Mouse (Mus musculus): Measurements from ENCODE around the gene Cyp1a1. TPM values are rescaled to one million over a fixed set of nuclear protein-coding genes. Genes with fewer than 3 reads are reported as not detected.

Cyp1a1 gene
- polyA plus RNA-seq, 1 experiment: 0.97 TPM

DNA sequence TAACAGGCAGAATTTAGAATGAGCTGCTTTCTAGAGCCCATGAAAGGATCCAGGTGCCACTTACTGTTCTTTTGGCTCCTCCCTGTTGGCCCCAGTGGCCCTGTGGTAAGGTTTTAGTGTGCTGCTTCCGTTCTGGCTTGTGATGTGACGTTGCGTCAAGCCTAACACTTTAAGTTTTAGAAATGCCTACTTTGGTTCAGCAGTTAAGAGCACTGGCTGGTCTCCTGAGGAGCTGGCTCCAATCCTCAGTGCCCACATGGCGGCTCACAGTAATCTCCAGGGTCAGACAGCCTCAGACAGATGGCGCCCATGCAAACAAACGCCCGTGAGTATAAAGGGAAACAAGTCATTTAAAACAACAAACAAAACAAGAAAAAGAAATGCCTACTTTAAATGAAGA, 30.7 kb downstream of the Cyp1a1 start:
- Histone ChIP-seq H3K4me1 (ENCODE audit: control insufficient read depth, insufficient read depth, low read length) (peaks cover 14% of the 10 kb centered on the region; the same call in 1 of the 2 replicates), H3K4me3 (ENCODE audit: insufficient read depth, low read depth, low read length) (no peak overlapping the region), H3K27me3 (replicated peaks; ENCODE audit: control insufficient read depth, insufficient read depth, low read length) (no peaks in the 10 kb centered on the region), H3K36me3 (ENCODE audit: control insufficient read depth, insufficient read depth, low read length) (peaks cover 15% of the 10 kb centered on the region), H3K27ac (ENCODE audit: insufficient read depth, low read depth, low read length) (no peak overlapping the region)
- TF ChIP-seq CTCF (conservative IDR thresholded peaks at IDR 0.05; ENCODE audit: insufficient read depth, insufficient read length, low read depth, low read length) (no peak), POLR2A (IDR thresholded peaks at IDR 0.05; ENCODE audit: low read depth, low read length) (no peak)
- 76% methylated on average over 7 of the region's 7 CpGs for WGBS
- peak; percentile 39 for DNase-seq

DNA sequence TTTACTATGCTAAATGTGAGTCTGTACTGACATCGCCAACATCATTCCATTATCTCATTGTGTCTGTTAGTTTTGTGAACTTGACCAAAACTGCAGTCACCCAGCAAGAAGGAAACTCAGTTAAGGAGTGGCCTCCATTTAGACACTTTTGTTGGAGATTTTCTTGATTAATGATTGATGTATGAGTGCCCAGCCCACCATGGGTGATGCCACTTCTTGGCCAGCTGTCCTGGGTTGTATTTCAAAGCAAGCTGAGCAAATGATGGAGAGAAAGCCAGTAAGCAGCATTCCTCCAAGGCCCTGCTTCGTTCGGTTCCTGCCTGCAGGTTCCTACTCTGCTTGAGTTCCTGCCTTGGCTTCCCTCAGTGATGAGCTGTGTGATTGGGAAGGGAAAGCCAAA, 33.0 kb downstream of the Cyp1a1 start:
- whole genome bisulfite sequencing: 79% methylated on average over 3 of the region's 3 CpGs
- Histone ChIP-seq H3K27me3 (replicated peaks; ENCODE audit: control insufficient read depth, insufficient read depth, low read length) (no peaks in the 10 kb centered on the region), H3K4me1 (ENCODE audit: control insufficient read depth, insufficient read depth, low read length) (peaks cover 16% of the 10 kb centered on the region; the same call in 1 of the 2 replicates), H3K36me3 (ENCODE audit: control insufficient read depth, insufficient read depth, low read length) (peaks cover 7% of the 10 kb centered on the region), H3K27ac (ENCODE audit: insufficient read depth, low read depth, low read length) (no peak overlapping the region), H3K4me3 (ENCODE audit: insufficient read depth, low read depth, low read length) (no peak overlapping the region)
- TF ChIP-seq CTCF (conservative IDR thresholded peaks at IDR 0.05; ENCODE audit: insufficient read depth, insufficient read length, low read depth, low read length) (no peak), POLR2A (IDR thresholded peaks at IDR 0.05; ENCODE audit: low read depth, low read length) (no peak)
- peak; percentile 59 for DNase-seq

DNA sequence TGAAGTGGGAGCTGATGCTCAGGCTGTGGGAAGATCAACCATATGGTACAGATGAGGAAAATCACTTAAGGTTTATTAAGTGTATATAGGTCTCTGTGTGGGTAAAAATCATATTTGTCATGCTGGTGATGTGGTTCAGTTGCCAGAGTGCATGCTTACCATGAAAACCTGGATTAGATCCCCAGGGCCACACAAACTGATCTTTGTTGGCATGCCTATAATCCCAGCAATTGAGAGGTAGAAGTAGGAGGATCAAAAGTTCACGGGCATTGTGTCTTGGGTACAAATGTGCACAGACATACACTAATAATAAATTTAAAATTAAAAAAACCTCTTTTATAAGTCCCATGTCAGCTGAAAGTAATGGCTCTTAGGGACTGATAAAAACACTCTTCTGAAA, 34.6 kb downstream of the Cyp1a1 start:
- Histone ChIP-seq H3K27ac (ENCODE audit: insufficient read depth, low read depth, low read length) (peak overlapping the region; percentile 32), H3K27me3 (replicated peaks; ENCODE audit: control insufficient read depth, insufficient read depth, low read length) (no peaks in the 10 kb centered on the region), H3K4me3 (ENCODE audit: insufficient read depth, low read depth, low read length) (no peak overlapping the region), H3K4me1 (ENCODE audit: control insufficient read depth, insufficient read depth, low read length) (peaks cover 16% of the 10 kb centered on the region; the same call in 1 of the 2 replicates), H3K36me3 (ENCODE audit: control insufficient read depth, insufficient read depth, low read length) (peaks cover 4% of the 10 kb centered on the region; the same call in 1 of the 2 replicates)
- TF ChIP-seq POLR2A (IDR thresholded peaks at IDR 0.05; ENCODE audit: low read depth, low read length): no peak
- no peak for TF ChIP-seq CTCF (conservative IDR thresholded peaks at IDR 0.05; ENCODE audit: insufficient read depth, insufficient read length, low read depth, low read length)
- WGBS: 73% methylated on average over 1 of the region's 1 CpGs
- DNase-seq: no peak

DNA sequence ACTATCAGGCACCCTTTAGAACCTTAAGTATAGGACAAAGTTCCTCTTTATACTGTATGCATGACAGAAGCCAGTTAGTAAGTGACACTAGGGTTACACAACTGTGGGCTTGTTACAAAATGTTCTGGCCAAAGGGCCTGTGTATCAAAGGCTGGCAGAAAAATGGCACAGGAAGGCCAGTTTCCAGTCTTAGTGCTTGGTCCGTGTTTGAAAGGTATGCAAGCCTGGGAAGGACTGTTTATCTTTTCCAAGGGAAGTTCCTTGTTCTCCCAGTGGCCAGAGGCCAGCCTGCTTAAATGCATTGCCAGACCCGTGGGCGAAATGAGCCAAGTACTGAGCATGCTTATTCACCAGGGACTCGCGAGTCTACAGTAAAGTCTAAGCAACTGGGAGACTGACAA, 35.6 kb downstream of the Cyp1a1 start:
- Histone ChIP-seq H3K4me3 (ENCODE audit: insufficient read depth, low read depth, low read length) (no peak overlapping the region), H3K27me3 (replicated peaks; ENCODE audit: control insufficient read depth, insufficient read depth, low read length) (no peaks in the 10 kb centered on the region), H3K27ac (ENCODE audit: insufficient read depth, low read depth, low read length) (peak overlapping the region; percentile 32), H3K36me3 (ENCODE audit: control insufficient read depth, insufficient read depth, low read length) (peaks cover 4% of the 10 kb centered on the region), H3K4me1 (ENCODE audit: control insufficient read depth, insufficient read depth, low read length) (peaks cover 13% of the 10 kb centered on the region; the same call in 1 of the 2 replicates)
- TF ChIP-seq CTCF (conservative IDR thresholded peaks at IDR 0.05; ENCODE audit: insufficient read depth, insufficient read length, low read depth, low read length): no peak
- no peak for TF ChIP-seq POLR2A (IDR thresholded peaks at IDR 0.05; ENCODE audit: low read depth, low read length)
- 9% methylated on average over 5 of the region's 5 CpGs for WGBS
- peak; percentile 89 for DNase-seq

DNA sequence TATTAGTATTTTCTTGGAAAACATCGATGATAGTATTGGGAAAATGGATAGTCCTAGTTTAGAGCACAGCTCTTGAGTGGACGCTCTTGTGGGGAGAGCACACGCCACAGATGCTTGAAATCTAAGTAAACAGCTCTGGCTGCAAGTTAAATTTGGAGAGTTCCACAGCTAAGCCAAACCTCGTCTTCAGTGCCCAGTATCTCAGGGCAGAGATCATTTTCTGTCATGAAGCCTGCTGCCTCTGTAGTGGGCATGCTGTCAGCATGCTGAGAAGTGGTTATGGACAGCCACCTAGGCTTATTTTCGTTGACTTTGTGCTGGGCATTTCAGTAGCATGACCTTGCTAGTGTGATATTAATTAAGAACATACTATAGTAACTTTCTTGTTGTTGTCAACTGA, 36.1 kb downstream of the Cyp1a1 start:
- Histone ChIP-seq H3K27me3 (replicated peaks; ENCODE audit: control insufficient read depth, insufficient read depth, low read length) (no peaks in the 10 kb centered on the region), H3K4me3 (ENCODE audit: insufficient read depth, low read depth, low read length) (no peak overlapping the region), H3K4me1 (ENCODE audit: control insufficient read depth, insufficient read depth, low read length) (peaks cover 13% of the 10 kb centered on the region; the same call in 1 of the 2 replicates), H3K36me3 (ENCODE audit: control insufficient read depth, insufficient read depth, low read length) (peaks cover 4% of the 10 kb centered on the region), H3K27ac (ENCODE audit: insufficient read depth, low read depth, low read length) (peak overlapping the region; percentile 32)
- TF ChIP-seq CTCF (conservative IDR thresholded peaks at IDR 0.05; ENCODE audit: insufficient read depth, insufficient read length, low read depth, low read length): no peak
- no peak for TF ChIP-seq POLR2A (IDR thresholded peaks at IDR 0.05; ENCODE audit: low read depth, low read length)
- WGBS: 65% methylated on average over 5 of the region's 5 CpGs
- DNase-seq: no peak

DNA sequence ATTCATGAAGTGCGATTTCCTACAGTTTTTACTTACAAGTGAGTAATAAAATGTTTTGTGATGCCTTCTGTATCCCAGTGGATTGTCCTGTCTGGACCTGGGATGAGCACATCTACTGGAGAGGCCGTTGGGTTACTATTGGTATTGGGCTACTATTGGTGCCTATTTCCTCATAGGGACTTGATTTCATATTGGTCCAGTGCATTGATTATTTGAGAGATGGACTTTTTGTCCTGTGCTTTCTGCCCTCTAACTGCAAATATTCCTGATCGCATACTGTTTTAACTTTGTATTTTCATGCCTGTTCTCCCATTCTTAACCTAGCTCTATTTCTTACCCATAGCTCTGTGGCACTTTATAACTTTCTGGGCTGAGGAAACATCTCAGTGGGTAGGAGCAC, 37.0 kb downstream of the Cyp1a1 start:
- Histone ChIP-seq H3K4me1 (ENCODE audit: control insufficient read depth, insufficient read depth, low read length) (peaks cover 13% of the 10 kb centered on the region; the same call in 1 of the 2 replicates), H3K27me3 (replicated peaks; ENCODE audit: control insufficient read depth, insufficient read depth, low read length) (no peaks in the 10 kb centered on the region), H3K4me3 (ENCODE audit: insufficient read depth, low read depth, low read length) (no peak overlapping the region), H3K27ac (ENCODE audit: insufficient read depth, low read depth, low read length) (no peak overlapping the region), H3K36me3 (ENCODE audit: control insufficient read depth, insufficient read depth, low read length) (peaks cover 4% of the 10 kb centered on the region)
- 93% methylated on average over 3 of the region's 3 CpGs for WGBS
- DNase-seq: no peak
- no peak for TF ChIP-seq POLR2A (IDR thresholded peaks at IDR 0.05; ENCODE audit: low read depth, low read length)
- TF ChIP-seq CTCF (conservative IDR thresholded peaks at IDR 0.05; ENCODE audit: insufficient read depth, insufficient read length, low read depth, low read length): no peak

DNA sequence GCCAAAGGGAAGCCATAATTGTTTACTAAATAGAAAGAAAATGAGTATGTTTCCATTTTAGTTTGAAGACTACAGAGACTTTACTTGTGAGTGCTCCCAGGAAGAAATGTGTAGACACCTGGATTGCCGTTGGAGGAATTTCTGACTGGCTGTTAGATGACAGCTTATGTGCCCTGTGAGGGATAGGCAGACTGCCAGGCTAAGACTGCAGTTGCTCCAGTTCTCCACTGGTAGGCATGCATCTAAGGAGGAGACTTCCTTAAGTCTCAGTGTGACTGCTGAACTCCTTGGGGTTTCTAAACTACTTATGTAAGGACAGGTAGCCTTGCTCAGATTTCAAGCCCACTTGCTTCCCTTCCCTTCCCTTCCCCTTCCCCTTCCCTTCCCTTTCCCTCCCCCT, 40.6 kb downstream of the Cyp1a1 start:
- no peak for TF ChIP-seq CTCF (conservative IDR thresholded peaks at IDR 0.05; ENCODE audit: insufficient read depth, insufficient read length, low read depth, low read length)
- TF ChIP-seq POLR2A (IDR thresholded peaks at IDR 0.05; ENCODE audit: low read depth, low read length): no peak
- Histone ChIP-seq H3K27ac (ENCODE audit: insufficient read depth, low read depth, low read length) (no peak overlapping the region), H3K27me3 (replicated peaks; ENCODE audit: control insufficient read depth, insufficient read depth, low read length) (no peaks in the 10 kb centered on the region), H3K4me1 (ENCODE audit: control insufficient read depth, insufficient read depth, low read length) (peaks cover 9% of the 10 kb centered on the region; the same call in 1 of the 2 replicates), H3K4me3 (ENCODE audit: insufficient read depth, low read depth, low read length) (no peak overlapping the region), H3K36me3 (ENCODE audit: control insufficient read depth, insufficient read depth, low read length) (peaks cover 2% of the 10 kb centered on the region)
- 94% methylated on average over 1 of the region's 1 CpGs for WGBS
- DNase-seq: no peak

Measured in kidney, adult 2 months (tissue).